Mouse (Mus musculus): Measurements from ENCODE around the gene Ifna15. TPM values are rescaled to one million over a fixed set of nuclear protein-coding genes. Genes with fewer than 3 reads are reported as not detected.

The Ifna15 gene
- not detected for polyA plus RNA-seq (2017; shearing (Covaris generic))

DNA sequence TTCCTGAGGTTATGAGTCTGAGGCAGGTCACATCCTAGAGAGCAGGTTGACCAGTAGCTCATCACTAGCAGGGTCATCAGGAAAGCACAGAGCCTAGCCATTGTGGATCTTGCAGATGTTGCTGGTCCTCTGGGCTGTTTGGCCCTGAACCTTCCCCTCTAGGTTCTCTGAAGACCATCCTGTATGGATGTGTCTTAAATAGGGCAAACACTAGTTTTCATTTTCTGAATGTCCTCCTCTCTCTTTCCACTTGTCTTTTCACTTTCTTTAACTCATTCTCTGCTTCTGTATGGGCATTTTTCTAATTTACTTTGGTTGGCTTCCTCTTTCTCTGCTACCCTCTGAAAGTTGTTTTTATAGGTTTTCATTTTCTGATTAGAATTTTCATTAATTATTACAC, at the start of gene Ifna15:
TSS of gene Ifna15 (minus strand) at position 101 of the 400 bp plus-strand sequence.

DNA sequence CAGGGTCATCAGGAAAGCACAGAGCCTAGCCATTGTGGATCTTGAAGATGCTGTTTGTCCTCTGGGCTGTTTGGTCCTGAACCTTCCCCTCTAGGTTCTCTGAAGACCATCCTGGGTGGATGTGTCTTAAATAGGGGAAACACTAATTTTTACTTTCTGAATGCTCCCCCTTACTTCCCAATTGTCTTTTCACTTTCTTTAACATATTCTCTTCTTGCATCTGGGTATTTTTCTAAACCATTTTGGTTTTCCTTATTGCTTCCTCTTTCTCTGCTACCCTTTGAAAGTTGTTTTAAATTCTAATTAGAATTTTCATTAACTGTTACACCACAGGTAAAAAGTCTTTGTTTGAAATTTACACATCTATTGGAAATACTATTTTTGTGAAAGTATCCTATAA, 45.2 kb upstream of the Ifna15 start, which contains the start of gene Ifna12:
TSS of gene Ifna12 (minus strand) at position 101 of the 400 bp plus-strand sequence.

DNA sequence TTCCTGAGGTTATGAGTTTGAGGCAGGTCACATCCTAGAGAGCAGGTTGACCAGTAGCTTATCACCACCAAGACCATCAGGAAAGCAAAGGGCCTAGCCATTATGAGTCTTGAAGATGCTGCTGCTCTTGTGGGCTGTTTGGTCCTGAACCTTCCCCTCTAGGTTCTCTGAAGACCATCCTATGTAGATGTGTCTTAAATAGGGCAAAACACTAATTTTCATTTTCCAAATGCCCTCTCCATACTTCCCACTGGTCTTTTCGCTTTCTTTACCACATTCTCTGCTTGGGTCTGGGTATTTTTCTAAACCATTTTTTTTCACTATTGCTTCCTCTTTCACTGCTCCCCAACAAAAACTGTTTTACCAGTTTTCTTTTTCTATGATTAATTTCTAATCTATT, 34.2 kb upstream of the Ifna15 start, which contains the start of gene Ifna9:
TSS of gene Ifna9 (minus strand) at position 101 of the 400 bp plus-strand sequence.

DNA sequence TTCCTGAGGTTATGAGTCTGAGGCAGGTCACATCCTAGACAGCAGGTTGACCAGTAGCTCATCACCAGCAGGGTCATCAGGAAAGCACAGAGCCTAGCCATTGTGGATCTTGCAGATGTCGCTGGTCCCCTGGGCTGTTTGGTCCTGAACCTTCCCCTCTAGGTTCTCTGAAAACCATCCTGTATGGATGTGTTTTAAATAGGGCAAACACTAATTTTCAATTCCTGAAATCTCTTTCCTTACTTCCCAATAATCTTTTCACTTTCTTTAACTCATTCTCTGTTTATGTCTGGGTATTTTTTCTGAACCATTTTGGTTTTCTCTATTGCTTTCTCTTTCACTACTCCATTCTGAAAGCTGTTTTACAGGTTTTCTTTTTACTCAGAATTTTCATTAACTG, 13.7 kb upstream of the Ifna15 start, which contains the start of gene Ifna14:
TSS of gene Ifna14 (minus strand) at position 101 of the 400 bp plus-strand sequence.

DNA sequence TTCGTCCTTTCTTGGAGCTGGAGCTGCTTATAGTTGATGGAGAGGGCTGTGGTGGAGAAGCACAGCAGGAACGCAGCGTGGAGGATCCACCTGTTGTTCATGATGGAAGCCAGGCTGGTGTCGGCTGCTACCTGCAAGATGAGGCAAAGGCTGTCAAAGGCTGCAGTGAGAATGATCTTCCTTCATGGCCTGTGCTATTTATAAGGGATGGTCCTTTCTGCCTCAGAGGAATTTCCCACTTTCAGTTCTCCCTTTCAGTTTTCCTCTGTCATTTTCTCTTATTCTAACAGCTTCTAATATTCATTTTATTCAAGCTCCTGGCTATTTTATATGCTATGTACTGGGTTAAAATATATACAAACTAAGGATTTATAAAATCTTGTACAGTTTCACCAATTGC, 35.4 kb downstream of the Ifna15 start, which contains the start of gene Ifnb1:
TSS of gene Ifnb1 (minus strand) at position 101 of the 400 bp plus-strand sequence.

Other genes with a start within 250 kb of the Ifna15 start
- 0.73 TPM for gene Hacd4, start 119.3 kb downstream of the Ifna15 start, polyA plus RNA-seq (2017; shearing (Covaris generic))
- gene Ifnb1, start 35.5 kb downstream of the Ifna15 start, polyA plus RNA-seq (2017; shearing (Covaris generic)): 0.69 TPM
- gene Ifna14, start 13.6 kb upstream of the Ifna15 start, polyA plus RNA-seq (2017; shearing (Covaris generic)): not detected
- gene Ifna9, start 34.1 kb upstream of the Ifna15 start, polyA plus RNA-seq (2017; shearing (Covaris generic)): not detected
- not detected for gene Ifna12, start 45.1 kb upstream of the Ifna15 start, polyA plus RNA-seq (2017; shearing (Covaris generic))
- gene C87499, start 76.2 kb upstream of the Ifna15 start, polyA plus RNA-seq (2017; shearing (Covaris generic)): not detected
- not detected for gene Ifna13, start 86.2 kb upstream of the Ifna15 start, polyA plus RNA-seq (2017; shearing (Covaris generic))
- gene Ifna16, start 118.7 kb upstream of the Ifna15 start, polyA plus RNA-seq (2017; shearing (Covaris generic)): not detected
- not detected for gene Ifna2, start 125.7 kb upstream of the Ifna15 start, polyA plus RNA-seq (2017; shearing (Covaris generic))
- not detected for gene Ifnab, start 133.1 kb upstream of the Ifna15 start, polyA plus RNA-seq (2017; shearing (Covaris generic))
- gene Gm26566, start 163.6 kb upstream of the Ifna15 start, polyA plus RNA-seq (2017; shearing (Covaris generic)): 0.74 TPM
- gene Klhl9, start 164.2 kb upstream of the Ifna15 start, polyA plus RNA-seq (2017; shearing (Covaris generic)): 15.4 TPM
- not detected for gene Gm13271, start 196.6 kb upstream of the Ifna15 start, polyA plus RNA-seq (2017; shearing (Covaris generic))
- gene Gm13283, start 201.9 kb upstream of the Ifna15 start, polyA plus RNA-seq (2017; shearing (Covaris generic)): not detected
- gene Gm13290, start 215.6 kb upstream of the Ifna15 start, polyA plus RNA-seq (2017; shearing (Covaris generic)): not detected
- gene Gm13289, start 218.7 kb upstream of the Ifna15 start, polyA plus RNA-seq (2017; shearing (Covaris generic)): not detected
- not detected for gene Gm13272, start 221.6 kb upstream of the Ifna15 start, polyA plus RNA-seq (2017; shearing (Covaris generic))
- 0.28 TPM for gene Ifnz, start 223.9 kb upstream of the Ifna15 start, polyA plus RNA-seq (2017; shearing (Covaris generic))
- not detected for gene Gm13276, start 227.5 kb upstream of the Ifna15 start, polyA plus RNA-seq (2017; shearing (Covaris generic))
- gene Gm13277, start 230.4 kb upstream of the Ifna15 start, polyA plus RNA-seq (2017; shearing (Covaris generic)): not detected
- gene Gm13278, start 233.3 kb upstream of the Ifna15 start, polyA plus RNA-seq (2017; shearing (Covaris generic)): not detected
- gene Gm13275, start 236.2 kb upstream of the Ifna15 start, polyA plus RNA-seq (2017; shearing (Covaris generic)): not detected
- gene Gm13279, start 239.2 kb upstream of the Ifna15 start, polyA plus RNA-seq (2017; shearing (Covaris generic)): not detected
- 1.1 TPM for gene Gm13285, start 241.4 kb upstream of the Ifna15 start, polyA plus RNA-seq (2017; shearing (Covaris generic))
- not detected for gene Gm13287, start 245.0 kb upstream of the Ifna15 start, polyA plus RNA-seq (2017; shearing (Covaris generic))
- gene Gm13288, start 247.3 kb upstream of the Ifna15 start, polyA plus RNA-seq (2017; shearing (Covaris generic)): not detected